Mouse (Mus musculus): ENCODE results near the gene Gapdhs.
A peak's percentile ranks its signal among the peaks of the same experiment; 100 is the strongest.
"Not testable (repeated sequence)": the region's sequence is repeated elsewhere in the genome, so short reads cannot be mapped to it uniquely, and the experiment has no call there.

Gene Gapdhs

DNA sequence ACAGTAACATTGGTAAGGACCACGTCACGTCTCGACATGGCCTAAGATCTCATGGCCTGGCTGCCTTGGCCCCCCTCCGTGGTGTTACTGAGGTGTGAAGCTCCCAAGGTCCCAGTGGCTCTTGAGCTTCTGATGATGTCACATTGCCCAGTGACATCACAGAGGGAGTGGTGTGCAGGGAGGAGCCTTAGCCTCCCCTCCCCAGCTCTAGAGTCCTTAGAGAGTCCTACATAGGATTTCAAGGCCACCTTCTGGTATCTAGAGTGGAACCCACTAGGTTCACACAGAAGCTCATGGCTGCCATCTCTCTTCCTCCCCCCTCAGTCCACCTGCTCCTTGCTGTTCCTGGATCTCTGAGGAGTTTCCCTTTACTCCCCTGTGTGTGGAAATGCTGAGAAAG, at the start of gene Gapdhs:
Gene Gapdhs, minus strand, starts transcription at position 65 of the 400 bp plus-strand sequence.
- not testable (repeated sequence) for DNase-seq (ENCODE audit: low spot score)

DNA sequence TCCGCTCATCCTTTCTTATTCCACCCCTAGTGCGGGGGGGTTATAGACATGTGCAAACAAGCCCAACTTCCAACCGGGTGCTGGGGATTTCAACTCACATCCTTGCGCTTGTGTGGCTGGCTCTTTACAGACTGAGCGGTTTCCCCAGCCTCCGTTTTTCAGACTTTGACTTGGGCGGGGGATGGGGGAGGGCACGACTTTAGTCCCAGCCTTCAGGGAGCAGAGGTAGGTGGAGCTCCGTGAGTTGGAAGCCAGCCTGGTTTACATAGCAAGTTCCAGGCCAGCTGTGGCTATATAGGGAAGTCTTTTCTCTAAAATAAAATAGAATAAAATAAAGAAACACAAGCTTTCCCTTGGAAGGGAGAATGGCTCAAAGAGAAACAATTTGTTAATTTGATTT, 48.4 kb upstream of the Gapdhs start:
- DNase-seq (ENCODE audit: low spot score), result no peak

DNA sequence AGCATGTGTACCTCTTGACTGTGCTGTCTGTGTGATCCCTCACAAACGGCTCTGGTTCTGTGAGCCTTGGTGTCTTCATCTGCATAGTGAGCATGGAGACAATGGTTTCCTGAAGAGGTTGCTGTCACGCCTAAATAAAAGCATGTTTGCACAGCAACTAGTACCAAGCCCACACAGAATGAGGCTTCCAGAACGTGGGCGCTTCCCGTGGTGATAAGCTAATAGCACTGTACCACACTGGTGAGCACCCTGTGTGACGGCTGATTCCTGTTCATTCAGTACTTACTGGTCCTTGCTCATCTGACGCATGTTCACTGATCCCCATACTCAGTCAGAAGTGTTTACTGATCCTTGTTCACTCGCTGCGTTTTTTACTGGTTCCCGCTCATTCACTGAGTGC, 46.7 kb upstream of the Gapdhs start:
- DNase-seq (ENCODE audit: low spot score), result no peak

DNA sequence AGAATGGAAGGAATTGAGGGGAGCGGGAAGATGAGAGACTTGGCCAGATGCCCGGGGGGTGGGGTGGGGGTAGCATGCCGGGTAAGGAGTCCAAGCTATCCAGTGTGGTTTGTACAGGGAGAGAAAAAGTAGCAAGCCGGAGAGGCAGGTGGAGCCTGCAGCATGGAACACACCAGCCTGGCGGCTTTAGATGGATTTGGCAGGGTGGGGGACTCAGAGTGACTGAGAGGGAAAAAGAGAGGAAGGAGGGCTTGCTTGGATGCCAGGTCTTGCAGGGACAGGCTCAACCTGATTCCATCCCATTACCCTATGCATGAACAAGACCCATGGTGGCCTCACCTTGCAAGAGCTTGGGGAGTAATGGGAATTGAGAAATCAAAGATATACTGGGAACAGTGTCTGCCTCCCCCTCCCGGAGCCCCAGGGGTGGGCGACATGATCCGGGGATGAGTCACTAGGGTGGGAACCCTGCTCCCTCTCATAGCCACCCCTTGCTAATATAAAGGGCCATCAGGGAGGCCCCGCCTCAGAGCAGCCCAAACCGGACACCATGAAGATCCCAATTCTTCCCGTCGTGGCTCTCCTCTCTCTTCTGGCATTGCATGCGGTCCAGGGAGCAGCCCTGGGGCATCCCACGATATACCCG, 44.0 kb upstream of the Gapdhs start, which contains the start of gene Krtdap:
Gene Krtdap, plus strand, starts transcription at position 520 of the 646 bp plus-strand sequence.
- no peak for DNase-seq (ENCODE audit: low spot score)

DNA sequence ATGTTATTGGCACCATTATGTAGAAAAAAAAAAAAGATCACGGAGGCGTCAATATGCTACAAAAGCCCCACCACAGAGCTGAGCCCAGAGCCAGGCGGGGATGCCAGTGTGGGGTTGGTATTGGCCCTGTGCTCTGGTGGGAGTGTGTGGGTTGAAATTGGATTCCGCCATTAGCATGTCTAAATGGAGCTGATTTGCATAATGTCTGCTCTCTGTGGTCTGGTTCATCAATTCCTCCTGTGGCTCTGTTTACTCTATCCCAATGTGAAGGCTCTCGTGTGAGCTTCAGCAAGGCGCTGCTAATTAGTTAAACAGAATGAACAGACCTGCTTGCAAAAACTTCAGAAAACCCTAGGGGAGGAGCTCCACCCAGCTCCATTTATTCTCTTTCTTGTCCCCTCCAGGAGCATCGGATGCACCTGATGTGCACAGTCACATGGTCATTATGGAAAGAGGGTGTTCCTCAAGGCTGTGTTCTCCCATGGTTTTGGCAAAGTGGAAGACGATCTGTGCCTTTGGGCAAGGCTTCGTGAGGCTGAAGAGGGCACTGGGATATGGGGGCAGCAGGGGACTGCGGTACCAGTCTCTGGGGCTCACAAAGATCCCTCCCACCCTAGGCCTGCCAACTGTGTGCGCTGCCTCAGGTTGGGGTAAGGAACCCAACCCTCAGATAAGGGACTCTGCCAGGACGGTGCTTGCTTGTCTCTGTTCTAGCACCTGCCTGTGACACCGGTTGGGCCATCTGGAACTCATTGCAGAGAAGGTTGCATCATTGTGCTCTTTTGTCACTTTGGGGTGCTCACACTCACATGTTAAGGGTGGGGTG, 42.5 kb upstream of the Gapdhs start:
- DNase-seq (ENCODE audit: low spot score), result no peak

DNA sequence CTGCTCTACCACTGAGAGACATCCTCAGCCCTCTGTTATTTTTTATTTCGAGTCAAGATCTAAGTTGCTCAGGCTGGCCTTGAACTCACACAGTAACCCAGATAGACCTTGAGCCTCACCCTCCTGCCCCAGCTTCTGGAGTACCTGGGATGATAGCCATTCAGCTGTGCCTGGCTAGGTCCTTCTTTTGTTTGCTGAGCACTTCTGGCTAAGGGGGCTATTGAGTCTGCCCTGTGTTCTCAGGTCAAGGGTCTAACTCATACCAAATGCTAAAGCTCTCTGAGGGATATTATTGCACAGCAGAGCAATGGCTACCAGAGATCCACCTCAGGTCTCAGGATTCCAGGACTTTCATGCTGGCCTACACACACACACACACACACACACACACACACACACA, 41.7 kb upstream of the Gapdhs start:
- no peak for DNase-seq (ENCODE audit: low spot score)

DNA sequence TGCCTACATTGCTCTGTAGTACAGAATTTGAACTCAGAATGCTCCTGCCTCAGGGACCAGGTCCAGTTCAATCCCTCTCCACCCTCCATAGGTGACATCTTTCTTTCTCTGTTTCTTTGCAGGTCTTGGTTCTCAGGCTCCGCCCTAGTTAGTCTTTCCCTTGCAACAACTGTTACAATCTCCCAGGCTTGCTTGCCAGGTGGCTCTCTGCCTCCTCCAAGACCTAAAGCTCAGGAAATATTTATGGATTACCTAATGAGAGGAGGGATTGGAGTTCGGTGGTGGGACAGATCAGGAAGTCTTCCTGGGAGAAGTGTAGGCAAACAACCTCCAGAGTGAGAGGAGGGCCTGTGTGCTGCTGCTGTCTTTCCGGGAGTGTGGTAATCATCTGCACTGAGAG, 39.2 kb upstream of the Gapdhs start:
- no peak for DNase-seq (ENCODE audit: low spot score)

DNA sequence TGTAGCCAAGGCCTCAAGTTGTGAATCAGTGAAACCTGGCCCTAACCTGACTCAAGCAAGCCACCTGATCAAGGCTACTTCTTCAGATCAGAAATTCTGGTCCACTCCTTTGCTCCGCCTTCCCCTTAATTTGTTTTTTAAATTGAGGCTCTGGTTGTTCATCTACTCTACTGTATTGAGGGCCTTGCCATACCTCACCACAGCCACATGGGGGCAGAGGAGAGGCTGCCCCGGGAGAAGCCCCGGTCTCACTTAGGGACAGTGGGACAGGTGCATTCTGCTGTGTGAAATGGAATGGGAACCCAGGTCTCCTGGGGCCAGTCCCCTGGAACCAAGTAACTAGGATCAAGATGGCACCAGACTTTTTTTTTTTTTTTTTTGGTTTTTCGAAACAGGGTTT, 38.3 kb upstream of the Gapdhs start:
- no peak for DNase-seq (ENCODE audit: low spot score)

DNA sequence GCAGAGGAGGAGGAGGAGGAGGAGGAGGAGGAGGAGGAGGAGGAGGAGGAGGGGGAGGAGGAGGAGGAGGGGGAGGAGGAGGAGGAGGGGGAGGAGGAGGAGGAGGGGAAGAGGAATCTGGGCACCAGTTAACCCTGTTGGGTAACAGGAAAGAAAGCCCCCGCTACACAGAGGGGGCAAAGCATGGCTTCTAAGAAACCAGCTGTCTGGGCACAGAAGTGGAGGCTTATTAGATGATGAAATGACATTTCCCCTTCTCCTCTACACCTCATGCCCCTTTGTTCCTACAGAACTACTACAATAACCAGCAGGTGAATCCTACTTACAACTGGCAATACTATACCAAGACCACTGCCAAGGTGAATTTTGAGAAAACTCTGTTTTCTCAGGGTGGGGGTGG, 34.4 kb upstream of the Gapdhs start:
- DNase-seq (ENCODE audit: low spot score), result no peak

DNA sequence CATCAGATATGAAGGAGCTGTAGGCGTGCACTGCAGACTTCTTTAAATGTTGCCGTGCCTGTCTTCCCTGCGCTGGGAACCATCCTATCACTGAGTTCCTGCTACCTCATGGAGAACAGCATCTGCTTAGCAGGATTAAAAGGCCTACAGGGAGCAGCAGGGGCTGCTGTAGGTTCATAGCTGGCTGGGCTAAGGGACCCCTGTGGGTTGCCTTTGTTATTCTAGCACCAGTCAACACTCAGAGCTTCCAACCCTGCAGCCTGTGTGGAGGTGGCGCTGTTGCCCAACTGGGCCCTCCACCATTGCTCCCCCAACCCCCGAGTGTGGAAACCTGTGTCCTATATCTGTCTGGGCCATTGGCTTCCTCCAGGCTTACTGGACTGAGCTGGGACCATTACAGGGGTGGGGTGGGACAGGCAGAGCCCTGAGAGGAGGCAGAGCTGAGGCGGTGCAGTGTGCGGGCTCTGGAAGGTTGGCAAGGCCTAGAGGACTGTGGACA, 33.6 kb upstream of the Gapdhs start:
- DNase-seq (ENCODE audit: low spot score), result no peak

DNA sequence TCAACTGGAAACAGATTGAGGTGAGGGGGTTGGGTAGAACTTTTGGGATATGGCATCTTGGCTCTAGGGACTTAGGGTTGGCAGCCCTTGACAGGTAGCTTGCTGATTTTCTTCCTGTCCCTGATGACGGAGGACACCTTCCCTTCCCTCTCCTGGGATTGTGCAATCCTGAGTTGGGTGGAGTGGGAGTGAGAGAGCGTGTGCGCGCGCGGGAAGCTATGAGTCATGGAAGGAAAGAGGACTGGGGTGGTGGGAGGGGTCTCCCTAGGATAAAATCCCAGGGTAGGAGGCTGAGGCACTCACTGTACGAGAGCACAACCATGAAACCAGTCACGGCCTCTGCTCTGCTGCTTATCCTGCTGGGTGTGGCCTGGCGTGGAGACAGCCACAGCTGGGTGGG, 32.6 kb upstream of the Gapdhs start:
- peak; percentile 30 for DNase-seq (ENCODE audit: low spot score)

DNA sequence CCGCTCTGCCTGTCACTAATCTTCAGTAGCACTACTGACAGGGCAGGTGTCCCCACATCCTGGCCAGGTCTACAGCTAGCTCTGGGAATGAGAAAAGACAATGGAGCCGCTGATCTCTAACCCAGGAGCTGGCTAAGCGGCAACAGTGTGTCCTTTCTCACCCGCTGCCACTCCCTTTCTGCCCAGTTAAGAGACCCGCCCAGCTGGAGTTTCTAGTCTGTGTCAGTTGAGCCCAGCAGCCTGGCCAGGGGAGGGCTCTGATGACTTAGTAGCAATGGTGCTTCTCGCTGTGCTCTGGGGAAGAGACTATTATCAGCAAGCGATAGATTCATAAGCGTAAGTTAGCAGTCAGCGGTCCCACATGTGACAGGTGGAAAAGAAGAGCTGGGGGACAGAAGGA, 25.8 kb upstream of the Gapdhs start:
- peak; percentile 60 for DNase-seq (ENCODE audit: low spot score)

DNA sequence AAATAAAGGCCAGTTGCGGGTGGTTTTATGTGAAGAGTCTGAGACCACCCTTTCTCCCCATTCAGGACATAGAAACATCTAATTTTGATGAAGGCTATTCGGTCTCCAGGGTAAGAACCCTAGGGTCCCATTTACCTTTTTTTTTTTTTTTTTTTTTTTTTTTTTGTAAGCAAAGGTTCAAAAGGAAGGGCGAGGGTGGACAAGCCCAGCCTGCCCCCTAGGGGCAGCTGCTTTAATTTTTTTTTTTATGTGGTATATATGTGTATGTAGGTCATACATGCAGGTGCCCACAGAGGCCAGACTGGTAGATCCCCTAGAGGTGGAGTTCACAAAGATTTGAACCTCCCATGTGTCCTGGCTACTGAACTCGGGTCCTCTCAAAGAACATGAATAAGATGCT, 22.9 kb upstream of the Gapdhs start:
- DNase-seq (ENCODE audit: low spot score), result no peak

DNA sequence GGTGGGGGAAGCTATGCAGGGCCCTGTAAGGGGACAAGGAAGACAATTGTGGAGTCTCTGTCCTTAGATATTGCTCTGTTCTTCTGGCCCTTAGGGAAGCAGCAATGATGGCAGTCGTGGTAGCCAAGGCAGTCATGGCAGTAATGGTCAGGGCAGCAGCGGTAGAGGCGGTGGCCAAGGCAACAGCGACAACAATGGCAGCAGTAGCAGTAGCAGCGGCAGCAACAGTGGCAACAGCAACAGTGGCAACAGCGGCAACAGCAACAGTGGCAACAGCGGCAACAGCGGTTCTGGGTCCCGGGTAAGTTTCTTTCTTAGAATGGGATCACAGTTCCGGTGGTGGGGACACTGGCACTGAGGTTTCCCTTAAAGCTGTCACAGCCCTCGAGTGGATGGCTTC, 21.7 kb upstream of the Gapdhs start:
- DNase-seq (ENCODE audit: low spot score), result no peak

DNA sequence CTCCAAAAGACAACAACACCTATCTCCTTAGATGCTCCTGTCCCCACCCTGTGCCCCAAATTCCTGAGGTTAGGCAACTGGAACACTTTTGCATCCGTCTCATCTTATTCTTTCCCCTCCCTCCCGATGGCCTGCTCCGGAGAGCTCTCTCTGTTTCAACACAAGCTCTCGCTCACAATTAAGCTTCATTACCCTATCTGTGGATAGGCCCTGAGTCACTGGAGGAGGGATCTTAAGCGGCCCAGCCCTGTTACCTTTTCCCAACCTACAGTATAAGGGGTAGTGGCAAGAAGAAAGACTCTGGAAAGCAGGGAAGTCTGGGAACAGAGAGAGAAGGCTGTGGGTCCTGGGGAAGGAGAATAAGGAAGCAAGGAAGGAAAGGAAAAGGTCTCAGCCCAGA, 20.0 kb upstream of the Gapdhs start, which contains the start of gene Dmkn:
Gene Dmkn, plus strand, starts transcription at position 301 of the 400 bp plus-strand sequence.
- DNase-seq (ENCODE audit: low spot score), result no peak

DNA sequence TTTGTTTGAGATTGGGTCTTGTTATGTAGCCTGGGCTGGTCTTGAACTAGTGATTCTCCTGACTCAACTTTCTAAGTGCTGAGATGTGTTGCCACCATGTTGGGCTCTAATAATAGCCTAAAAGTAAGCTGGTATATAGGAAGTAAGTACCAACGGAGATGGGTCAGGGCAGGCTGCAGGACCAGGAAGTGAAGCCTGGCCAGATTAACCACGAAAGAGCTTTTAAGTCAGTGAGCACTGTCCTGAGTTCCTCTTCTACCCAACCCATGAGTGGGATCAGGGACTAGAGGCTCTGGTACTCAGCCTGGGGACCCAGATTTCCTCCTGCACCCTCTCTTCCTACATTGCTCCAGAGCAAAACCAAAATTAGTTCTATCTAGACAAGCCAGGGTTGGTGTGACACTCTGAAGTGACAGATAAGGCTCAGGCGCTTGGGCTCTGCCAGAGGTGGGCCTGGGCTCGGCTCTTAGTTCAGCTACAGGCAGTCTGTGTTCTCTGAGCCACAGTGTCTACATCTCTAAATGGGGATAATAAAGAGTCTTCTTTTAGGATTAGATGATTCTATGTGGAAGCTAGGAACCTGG, 18.4 kb upstream of the Gapdhs start:
- DNase-seq (ENCODE audit: low spot score), result no peak

DNA sequence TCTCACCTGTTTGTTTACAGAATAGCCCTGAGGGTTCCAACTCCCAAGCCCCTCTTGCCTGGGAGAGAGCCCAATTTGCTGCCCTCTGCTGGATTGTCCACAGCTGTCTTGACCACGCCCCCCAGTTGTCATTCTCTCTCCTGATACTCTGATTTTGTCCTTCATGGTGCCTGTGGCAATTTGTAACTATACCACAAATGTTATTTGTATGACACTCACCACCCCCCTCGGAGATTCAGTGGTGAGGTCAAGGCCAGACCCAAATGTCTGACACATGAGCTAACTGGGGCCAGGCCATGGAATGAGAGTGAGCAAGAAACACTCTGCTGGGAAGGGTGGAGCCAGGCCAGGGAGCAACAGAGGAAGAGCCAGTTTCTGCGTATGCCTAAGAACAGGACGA, 15.4 kb upstream of the Gapdhs start:
- peak; percentile 41 for DNase-seq (ENCODE audit: low spot score)

DNA sequence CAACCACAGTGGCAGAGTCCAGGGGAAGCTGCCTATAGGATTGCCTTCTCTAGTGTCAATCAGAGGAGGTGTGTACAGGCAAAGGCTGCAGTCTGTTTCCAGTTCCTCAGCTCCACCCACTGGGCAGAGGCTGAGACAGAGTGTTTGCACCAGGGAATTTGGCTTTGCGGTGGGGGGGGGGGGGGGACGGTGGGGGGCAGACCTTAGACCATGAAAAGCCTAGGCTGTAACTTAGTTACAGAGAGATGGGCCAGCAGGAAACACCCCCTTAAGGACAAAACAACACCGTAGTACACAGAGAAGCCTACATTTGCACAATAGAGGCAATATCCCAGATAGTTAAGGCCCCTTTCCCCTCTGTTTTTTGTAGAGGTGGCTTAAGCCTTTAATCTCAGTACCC, 13.5 kb upstream of the Gapdhs start:
- no peak for DNase-seq (ENCODE audit: low spot score)

DNA sequence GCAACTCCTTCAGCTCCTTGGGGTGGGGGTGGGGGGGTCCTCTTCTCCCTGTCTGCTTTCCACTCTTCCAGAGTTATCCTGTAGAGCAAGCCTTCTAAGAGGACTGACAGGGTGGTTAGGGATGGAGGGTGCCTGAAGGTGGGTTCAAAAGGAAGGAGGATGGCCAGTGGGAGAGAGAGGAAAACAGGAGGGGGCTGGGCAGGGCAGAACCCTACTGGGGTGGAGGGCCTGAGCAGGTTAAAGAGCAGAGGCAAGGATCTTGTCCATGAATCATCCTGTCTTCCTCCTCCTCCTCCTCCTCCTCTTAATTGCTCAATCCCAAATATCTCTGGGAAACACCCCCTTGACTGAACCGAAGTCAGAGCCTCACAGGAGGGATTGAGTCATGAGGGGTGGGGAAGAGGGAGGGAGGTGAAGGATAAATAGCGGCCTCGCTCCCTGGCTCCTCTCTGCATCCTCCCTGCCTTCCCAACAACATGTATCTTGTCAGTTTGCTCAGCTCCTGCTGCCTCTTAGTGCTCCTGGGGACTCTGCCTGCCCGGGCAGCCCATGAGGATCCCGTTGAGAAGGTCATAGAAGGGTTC, 7.7 kb upstream of the Gapdhs start, which contains the start of gene Sbsn:
Gene Sbsn, plus strand, starts transcription at position 386 of the 584 bp plus-strand sequence.
- DNase-seq (ENCODE audit: low spot score), result peak; percentile 24

DNA sequence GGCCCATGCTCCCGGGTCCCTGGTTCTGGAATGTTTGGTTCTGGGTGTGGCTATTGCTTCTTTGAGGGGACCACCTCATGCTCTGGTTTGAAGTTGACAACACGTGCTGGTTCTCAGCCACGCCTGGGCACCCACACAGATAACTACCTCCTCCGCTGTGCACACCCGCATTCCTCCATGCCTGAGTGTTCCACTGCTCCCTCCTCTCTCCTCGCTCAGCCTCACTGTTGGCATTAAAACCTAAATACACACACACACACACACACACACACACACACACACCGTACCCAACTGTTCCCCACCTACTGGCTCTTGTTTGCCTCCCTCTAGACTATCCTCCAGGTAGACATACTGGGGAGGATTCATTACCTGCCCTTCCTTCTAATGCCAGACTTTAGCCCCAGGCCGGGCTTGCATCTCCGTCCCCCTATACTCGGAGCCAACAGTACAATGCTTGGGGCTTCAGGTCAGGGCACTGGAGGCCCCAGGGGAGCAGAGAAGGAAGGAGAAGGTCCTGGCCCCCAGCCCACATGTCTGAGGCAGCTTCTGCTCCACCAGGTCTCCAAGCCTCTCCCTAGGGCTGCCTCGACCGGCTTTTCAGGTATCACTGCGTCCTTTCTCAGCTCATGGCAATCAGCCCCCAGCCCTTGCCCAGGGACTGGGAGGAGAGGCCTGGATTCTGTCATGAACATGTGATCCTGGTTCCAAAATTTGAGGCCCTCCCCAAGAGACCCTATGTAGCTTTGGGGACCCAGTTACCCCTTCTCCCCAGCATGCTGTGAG, 6.5 kb upstream of the Gapdhs start:
- peak; percentile 67 for DNase-seq (ENCODE audit: low spot score)

DNA sequence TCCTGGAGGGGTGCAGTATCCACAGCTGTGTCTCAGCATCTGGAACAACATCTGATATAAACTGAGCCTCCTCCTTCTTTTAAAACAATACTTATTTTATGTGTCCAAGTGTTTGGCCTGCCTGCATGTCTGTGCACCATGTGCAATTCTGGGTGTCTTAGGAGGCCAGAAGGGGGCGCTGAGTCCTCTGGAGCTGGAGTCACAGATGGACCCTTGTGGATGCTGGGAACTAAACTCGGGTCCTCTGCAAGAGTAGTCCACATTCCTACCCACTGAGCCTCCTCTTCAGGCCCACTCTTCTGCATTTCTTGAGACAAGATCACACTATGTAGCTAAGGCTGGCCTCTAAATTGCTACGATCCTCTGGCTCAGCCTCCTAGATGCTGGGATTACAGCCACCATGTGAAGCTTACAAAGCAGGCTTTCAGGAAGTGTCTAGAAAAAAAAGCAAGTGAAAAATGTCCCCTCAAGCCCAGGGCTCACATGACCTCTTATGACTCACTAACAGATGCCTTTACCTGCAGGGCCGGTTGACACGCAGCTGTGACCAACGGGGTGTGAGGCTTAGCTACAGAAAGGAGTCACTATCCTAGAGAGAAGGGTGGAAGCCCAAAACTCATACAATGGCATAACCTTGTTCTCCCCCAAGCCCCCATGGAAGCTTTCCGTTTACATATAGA, 4.2 kb upstream of the Gapdhs start:
- DNase-seq (ENCODE audit: low spot score), result peak; percentile 24
